Mouse (Mus musculus) forebrain, embryonic 11.5 days (tissue): ENCODE data around the gene Slc22a22. TPM values are rescaled to one million over a fixed set of nuclear protein-coding genes. Genes with fewer than 3 reads are reported as not detected.

ENCODE experiments used
- ATAC-seq: fragments of 200-750 bp; cut with Nextera tagmentation; replicated peaks from 2 replicates; pipeline ENCODE4 v1.8.0; 2017; ENCODE audit warnings: moderate TSS enrichment; ENCODE audit not compliant: low FRiP score
- DNase-seq: peaks from one replicate; pipeline ENCODE4 v3.0.0-alpha.2; 2017; ENCODE audit warnings: low spot score
- H3K27ac ChIP-seq: fragments of 300-500 bp; sonication (generic); 2 replicates; pipeline ENCODE4 v1.5.1; 2014; ENCODE audit warnings: low read depth, low read length
- H3K27me3 ChIP-seq: fragments of 300-500 bp; sonication (generic); 2 replicates; pipeline ENCODE4 v1.6.1; 2014; ENCODE audit warnings: mild to moderate bottlenecking, low read length, mixed read lengths; ENCODE audit not compliant: control insufficient read depth, insufficient read depth
- H3K36me3 ChIP-seq: fragments of 300-500 bp; sonication (generic); 2 replicates; pipeline ENCODE4 v1.6.1; 2014; ENCODE audit warnings: mild to moderate bottlenecking, low read length, moderate library complexity, mixed read lengths; ENCODE audit not compliant: control insufficient read depth, insufficient read depth
- H3K4me1 ChIP-seq: fragments of 300-500 bp; sonication (generic); replicated peaks from 2 replicates; pipeline ENCODE4 v1.6.1; 2014; ENCODE audit warnings: low read length, mixed read lengths; ENCODE audit not compliant: control insufficient read depth, insufficient read depth
- H3K4me2 ChIP-seq: fragments of 300-500 bp; sonication (generic); 2 replicates; pipeline ENCODE4 v1.6.1; 2014; ENCODE audit warnings: low read depth, mild to moderate bottlenecking, low read length, moderate library complexity, mixed read lengths; ENCODE audit not compliant: severe bottlenecking
- H3K4me3 ChIP-seq: fragments of 300-500 bp; sonication (generic); 2 replicates; pipeline ENCODE4 v1.5.1; 2014; ENCODE audit warnings: low read depth, low read length
- H3K9ac ChIP-seq: fragments of 300-500 bp; sonication (generic); 2 replicates; pipeline ENCODE4 v1.6.1; 2014; ENCODE audit warnings: low read length
- H3K9me3 ChIP-seq: fragments of 300-500 bp; sonication (generic); 2 replicates; pipeline ENCODE4 v1.6.1; 2016; ENCODE audit warnings: low read length, mixed read lengths; ENCODE audit not compliant: control insufficient read depth
- WGBS: fragments of 180-500 bp; shearing (Covaris S2); extraction: QIAGEN DNeasy Blood & Tissue Kit; methylation state at CpG from one replicate; pipeline ENCODE4 v1.1.7; 2014; 5-methylcytosine and 5-hydroxymethylcytosine counted together
- polyA plus RNA-seq: library from polyadenylated mRNA; unstranded; fragments of >200 nt; fragmentation: Nextera tagmentation; extraction: Ambion mirVana; gene quantifications from 2 replicates; pipeline ENCODE4 v1.2.1, GENCODE M21; 2014

Slc22a22 gene
- polyA plus RNA-seq, 1 experiment from 2014 or later: not detected

GRCm38 (mm10) chr15:57434710-57435404 lies 42.6 kb downstream of the Slc22a22 start:
- Histone ChIP-seq H3K4me3 (no peak overlapping the region), H3K4me2 (no peak overlapping the region), H3K27ac (no peak overlapping the region), H3K4me1 (no peaks in the 10 kb centered on the region), H3K9ac (no peak overlapping the region), H3K9me3 (no peaks in the 10 kb centered on the region), H3K27me3 (no peaks in the 10 kb centered on the region), H3K36me3 (no peaks in the 10 kb centered on the region)
- ATAC-seq (no peak), DNase-seq (no peak)
- WGBS: 88% methylated on average over 2 of the region's 2 CpGs

- Histone ChIP-seq H3K4me2 (no peak overlapping the region), H3K4me3 (no peak overlapping the region), H3K9me3 (no peaks in the 10 kb centered on the region), H3K4me1 (no peaks in the 10 kb centered on the region), H3K36me3 (no peaks in the 10 kb centered on the region), H3K27ac (no peak overlapping the region), H3K9ac (no peak overlapping the region), H3K27me3 (no peaks in the 10 kb centered on the region)
- ATAC-seq (peak; percentile 53; the same call in 1 of the 2 replicates), DNase-seq (no peak)
- WGBS: 36% methylated on average over 2 of the region's 2 CpGs
Measured at GRCm38 (mm10) chr15:57408498-57408897, 68.9 kb downstream of the Slc22a22 start.

GRCm38 (mm10) chr15:57398439-57399148 lies 78.8 kb downstream of the Slc22a22 start:
- ATAC-seq: no peak
- no peaks in the 10 kb centered on the region for H3K27me3 ChIP-seq

GRCm38 (mm10) chr15:57394053-57394452 lies 83.4 kb downstream of the Slc22a22 start:
- Histone ChIP-seq H3K9me3 (no peaks in the 10 kb centered on the region), H3K4me3 (no peak overlapping the region), H3K9ac (no peak overlapping the region), H3K27ac (no peak overlapping the region), H3K27me3 (no peaks in the 10 kb centered on the region), H3K36me3 (no peaks in the 10 kb centered on the region), H3K4me1 (no peaks in the 10 kb centered on the region), H3K4me2 (no peak overlapping the region)
- ATAC-seq (no peak), DNase-seq (no peak)
- 86% methylated on average over 4 of the region's 4 CpGs for WGBS

More at GRCm38 (mm10) chr15:57398439-57399148, 78.8 kb downstream of the Slc22a22 start:
- Histone ChIP-seq H3K36me3 (no peaks in the 10 kb centered on the region), H3K4me3 (no peak overlapping the region), H3K9ac (no peak overlapping the region), H3K4me2 (no peak overlapping the region), H3K9me3 (no peaks in the 10 kb centered on the region), H3K27ac (no peak overlapping the region), H3K4me1 (no peaks in the 10 kb centered on the region)
- 60% methylated on average over 3 of the region's 3 CpGs for WGBS
- no peak for DNase-seq

GRCm38 (mm10) chr15:57380381-57380780 lies 97.0 kb downstream of the Slc22a22 start:
- Histone ChIP-seq H3K4me2 (no peak overlapping the region), H3K36me3 (no peaks in the 10 kb centered on the region), H3K4me3 (no peak overlapping the region), H3K9me3 (no peaks in the 10 kb centered on the region), H3K9ac (no peak overlapping the region), H3K27me3 (no peaks in the 10 kb centered on the region), H3K27ac (no peak overlapping the region), H3K4me1 (no peaks in the 10 kb centered on the region)
- 89% methylated on average over 7 of the region's 7 CpGs for WGBS
- no peak for DNase-seq
- no peak for ATAC-seq

GRCm38 (mm10) chr15:57366446-57366845 lies 111.0 kb downstream of the Slc22a22 start:
- H3K27ac ChIP-seq: no peak overlapping the region
- 45% methylated on average over 1 of the region's 1 CpGs for WGBS
- no peaks in the 10 kb centered on the region for H3K36me3 ChIP-seq
- no peak for ATAC-seq
- DNase-seq: no peak
- H3K4me2 ChIP-seq: no peak overlapping the region
- H3K9me3 ChIP-seq: no peaks in the 10 kb centered on the region
- no peaks in the 10 kb centered on the region for H3K27me3 ChIP-seq
- no peak overlapping the region for H3K9ac ChIP-seq
- no peaks in the 10 kb centered on the region for H3K4me1 ChIP-seq
- H3K4me3 ChIP-seq: no peak overlapping the region

- no peak for ATAC-seq
- no peaks in the 10 kb centered on the region for H3K4me1 ChIP-seq
- H3K4me2 ChIP-seq: no peak overlapping the region
- H3K9ac ChIP-seq: no peak overlapping the region
- no peaks in the 10 kb centered on the region for H3K9me3 ChIP-seq
- 83% methylated on average over 4 of the region's 4 CpGs for WGBS
- H3K4me3 ChIP-seq: no peak overlapping the region
- no peaks in the 10 kb centered on the region for H3K27me3 ChIP-seq
- H3K27ac ChIP-seq: no peak overlapping the region
- H3K36me3 ChIP-seq: no peaks in the 10 kb centered on the region
- no peak for DNase-seq
Measured at GRCm38 (mm10) chr15:57355278-57355677, 122.1 kb downstream of the Slc22a22 start.

- ATAC-seq: no peak
- WGBS: 70% methylated on average over 3 of the region's 3 CpGs
- no peaks in the 10 kb centered on the region for H3K4me1 ChIP-seq
- no peak for DNase-seq
- no peaks in the 10 kb centered on the region for H3K9me3 ChIP-seq
- H3K9ac ChIP-seq: no peak overlapping the region
- no peak overlapping the region for H3K4me3 ChIP-seq
- H3K27me3 ChIP-seq: no peaks in the 10 kb centered on the region
- no peak overlapping the region for H3K27ac ChIP-seq
- H3K4me2 ChIP-seq: no peak overlapping the region
- H3K36me3 ChIP-seq: no peaks in the 10 kb centered on the region
Measured at GRCm38 (mm10) chr15:57340499-57340898, 136.9 kb downstream of the Slc22a22 start.

- no peak for DNase-seq
- Histone ChIP-seq H3K27me3 (no peaks in the 10 kb centered on the region), H3K9ac (no peak overlapping the region), H3K9me3 (no peaks in the 10 kb centered on the region), H3K4me1 (no peaks in the 10 kb centered on the region), H3K27ac (no peak overlapping the region), H3K36me3 (no peaks in the 10 kb centered on the region), H3K4me3 (no peak overlapping the region), H3K4me2 (no peak overlapping the region)
- ATAC-seq: no peak
- 82% methylated on average over 2 of the region's 2 CpGs for WGBS
Measured at GRCm38 (mm10) chr15:57331326-57331725, 146.1 kb downstream of the Slc22a22 start.
